Mouse (Mus musculus): ENCODE measurements at regions not wholly inside any gene's neighbourhood (a gene's known extent, or its start where the extent isn't known, plus 50 kb on each side); places are given as distances from the start of the nearest gene placed in this dataset.

DNA sequence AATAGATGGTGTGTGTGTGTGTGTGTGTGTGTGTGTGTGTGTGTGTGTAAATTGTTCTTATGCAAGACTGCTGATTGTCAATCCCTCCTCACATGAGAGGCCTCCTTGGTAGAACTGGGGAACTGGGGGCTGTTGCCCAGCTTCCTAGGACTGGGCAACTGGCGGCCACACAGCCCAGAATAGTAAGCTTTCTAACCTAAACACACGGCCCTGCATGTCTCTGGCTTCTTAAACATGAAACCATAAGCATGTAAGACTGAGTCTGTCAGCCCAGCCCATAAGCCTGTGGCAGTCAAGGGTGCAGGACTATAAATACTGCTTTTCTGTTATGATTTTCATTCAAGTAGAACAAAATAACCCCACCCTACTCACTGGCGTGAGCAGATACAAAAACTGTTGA, 60.7 kb downstream of the Ifng start:
- DNase-seq = no peak

DNA sequence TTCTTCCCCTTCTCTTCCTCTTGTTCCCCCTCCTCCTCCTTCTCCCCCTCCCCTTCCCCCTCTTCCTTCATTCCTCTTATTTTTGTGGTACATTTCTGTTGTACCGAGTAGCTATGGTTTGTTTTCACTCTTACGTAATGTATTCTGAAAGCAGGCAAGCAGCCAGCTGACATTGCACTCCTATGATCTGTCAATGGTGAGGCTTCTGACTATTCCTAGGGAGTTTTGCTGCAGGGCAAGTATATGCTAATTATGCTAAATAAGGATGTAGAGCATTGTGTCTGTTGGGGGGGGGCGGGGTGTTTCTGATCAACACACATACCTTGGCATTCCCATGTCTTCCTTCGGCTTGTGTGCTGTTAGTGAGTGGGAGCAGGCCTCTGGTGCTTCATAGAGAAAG, 64.0 kb downstream of the Ifng start:
- DNase-seq = peak; percentile 8

DNA sequence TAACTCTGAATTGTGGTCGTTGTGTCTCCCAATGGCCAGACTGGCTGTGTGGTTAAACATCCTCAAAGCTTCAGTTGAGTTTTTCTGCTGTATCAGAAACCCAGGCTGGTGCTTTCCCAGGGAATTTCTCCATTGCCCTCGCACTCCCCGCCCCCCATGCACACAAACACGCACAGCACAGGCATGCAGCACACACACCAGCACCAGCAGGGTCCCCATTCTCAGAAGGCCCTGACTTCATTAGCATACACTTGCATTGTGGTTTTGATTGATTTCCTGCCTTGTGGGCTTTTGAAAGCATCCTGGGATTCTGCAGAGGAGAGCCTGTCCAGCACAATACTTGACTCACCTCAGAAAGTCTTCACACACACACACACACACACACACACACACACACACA, 65.3 kb downstream of the Ifng start:
- DNase-seq = no peak

DNA sequence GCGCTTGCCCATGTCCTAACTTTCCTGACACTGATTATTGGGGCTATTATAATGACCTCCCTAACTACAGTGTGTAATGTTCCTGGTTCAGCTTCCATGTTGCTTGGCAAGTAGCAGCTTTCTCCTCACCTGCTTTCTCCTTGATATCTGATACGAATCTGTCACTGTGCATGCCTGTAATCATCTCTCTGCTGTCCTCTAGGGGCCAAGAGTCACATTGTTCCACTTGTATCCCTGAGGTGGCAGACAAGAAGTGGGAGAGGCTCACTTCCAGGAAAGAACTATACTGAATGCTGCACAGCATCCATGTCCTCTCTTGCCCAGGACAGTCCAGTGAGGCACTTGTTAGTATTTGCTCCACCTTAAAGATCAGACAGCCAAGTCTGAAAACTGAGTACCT, 66.8 kb downstream of the Ifng start:
- no peak for DNase-seq

DNA sequence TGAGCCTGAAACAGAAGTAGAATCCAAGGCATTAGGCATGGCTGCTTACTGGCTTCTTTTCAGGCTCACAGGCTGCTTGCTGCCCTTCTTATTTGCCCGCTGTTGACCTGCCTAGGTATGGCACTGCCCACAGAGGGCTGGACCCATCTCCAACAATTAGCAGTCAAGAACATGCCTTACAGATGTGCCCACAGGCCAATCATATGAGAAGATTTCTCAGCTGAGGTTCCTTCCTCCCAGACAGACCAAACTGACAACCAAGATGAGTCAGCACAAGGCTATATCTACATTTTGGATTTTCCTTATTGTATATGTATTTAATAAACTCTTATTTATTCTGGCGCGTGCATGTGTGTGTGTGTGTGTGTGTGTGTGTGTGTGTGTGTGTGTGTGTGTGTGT, 76.0 kb downstream of the Ifng start:
- DNase-seq = no peak

DNA sequence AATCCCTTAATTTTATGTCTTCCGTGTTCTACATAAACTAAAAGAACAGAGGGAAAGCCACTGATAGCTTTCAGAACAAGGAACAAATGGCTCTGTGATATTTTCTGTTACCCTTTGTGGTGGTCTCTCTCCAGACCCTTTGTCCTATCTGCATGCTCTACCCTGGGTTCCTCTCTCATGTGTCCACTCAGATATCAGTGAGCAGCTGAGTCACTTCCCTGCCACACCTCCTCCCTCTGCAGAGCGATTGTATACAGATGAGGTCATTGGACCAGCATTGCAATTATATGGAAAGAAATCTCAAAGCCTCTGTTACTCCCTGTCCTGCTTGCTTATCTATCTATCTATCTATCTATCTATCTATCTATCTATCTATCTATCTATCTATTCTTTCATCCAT, 77.1 kb downstream of the Ifng start:
- DNase-seq = no peak

DNA sequence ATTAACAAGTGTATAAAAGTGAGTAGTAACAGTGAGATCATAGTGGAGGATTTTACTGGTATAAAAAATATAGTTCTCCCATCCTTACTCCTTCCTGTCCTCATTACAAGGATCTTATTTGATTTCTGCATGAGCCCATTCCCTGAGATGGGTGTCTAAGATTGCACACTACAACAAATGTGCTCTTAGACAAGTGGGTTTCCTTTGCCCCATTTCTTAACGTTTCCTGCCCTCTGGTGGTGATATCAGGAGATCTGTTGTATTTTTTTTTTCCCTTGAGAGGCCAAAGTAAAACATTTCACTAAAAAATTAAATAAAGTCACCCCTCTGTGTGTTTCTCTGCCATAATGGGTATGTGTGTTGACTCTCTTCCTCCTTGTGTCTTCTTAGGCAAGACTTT, 105.1 kb downstream of the Ifng start:
- DNase-seq = no peak

DNA sequence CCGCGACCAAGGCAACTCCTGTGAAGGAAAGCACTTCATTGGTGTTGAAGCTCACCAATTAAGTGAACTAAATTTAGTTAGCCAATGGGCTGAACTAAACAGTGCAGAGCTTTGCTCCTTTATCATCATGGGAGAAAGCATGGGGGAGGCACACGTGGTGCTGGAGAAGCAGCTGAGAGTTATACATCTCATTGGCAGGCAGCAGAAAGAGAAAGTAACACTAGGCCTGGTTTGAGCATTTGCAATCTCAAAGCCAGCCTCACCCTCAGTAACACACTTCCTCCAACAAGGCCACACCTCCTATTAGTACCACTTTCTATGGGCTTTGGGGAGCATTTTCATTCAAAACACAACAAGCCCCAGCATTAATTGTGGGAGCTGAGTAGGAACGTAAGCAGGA, 109.4 kb downstream of the Ifng start:
- DNase-seq = no peak

DNA sequence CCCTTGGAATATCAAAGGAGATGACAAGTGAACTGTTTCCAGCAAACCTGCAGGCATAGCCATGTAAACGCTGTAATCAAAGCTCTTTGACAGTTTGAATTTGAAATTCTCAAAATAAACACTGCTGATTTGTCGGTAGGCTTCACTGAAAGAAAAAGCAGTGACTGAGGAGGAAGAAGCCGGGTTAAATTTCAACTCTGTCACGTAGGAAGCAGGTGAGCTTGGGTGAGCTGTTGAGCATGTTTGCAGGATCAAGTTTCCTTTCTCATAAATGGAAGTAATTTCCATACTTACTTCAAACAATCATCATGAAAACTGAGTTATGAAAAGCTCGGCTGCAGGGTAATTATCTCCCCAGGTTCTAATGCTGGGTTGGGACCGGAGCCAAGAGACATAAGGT, 118.0 kb downstream of the Ifng start:
- DNase-seq = no peak

DNA sequence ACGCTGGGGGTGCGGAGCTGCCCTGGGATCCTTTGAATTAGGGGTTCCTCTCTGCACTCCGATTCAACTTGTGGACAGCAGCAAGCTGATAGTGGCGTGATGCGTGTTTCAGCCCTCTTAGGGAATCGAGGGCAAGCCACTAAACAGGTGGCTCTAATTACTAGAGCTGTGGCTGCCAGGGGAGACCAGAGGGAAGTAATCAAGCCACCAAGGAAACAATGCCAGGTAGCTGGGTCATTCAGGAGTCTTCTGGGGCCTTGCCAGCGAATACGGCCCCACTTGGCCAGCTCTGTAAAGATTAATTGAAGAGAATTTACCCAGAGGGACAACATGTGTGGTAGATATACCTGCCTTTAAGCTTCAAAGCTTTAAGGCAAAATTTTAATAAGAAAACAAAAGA, 123.2 kb downstream of the Ifng start:
- no peak for DNase-seq

DNA sequence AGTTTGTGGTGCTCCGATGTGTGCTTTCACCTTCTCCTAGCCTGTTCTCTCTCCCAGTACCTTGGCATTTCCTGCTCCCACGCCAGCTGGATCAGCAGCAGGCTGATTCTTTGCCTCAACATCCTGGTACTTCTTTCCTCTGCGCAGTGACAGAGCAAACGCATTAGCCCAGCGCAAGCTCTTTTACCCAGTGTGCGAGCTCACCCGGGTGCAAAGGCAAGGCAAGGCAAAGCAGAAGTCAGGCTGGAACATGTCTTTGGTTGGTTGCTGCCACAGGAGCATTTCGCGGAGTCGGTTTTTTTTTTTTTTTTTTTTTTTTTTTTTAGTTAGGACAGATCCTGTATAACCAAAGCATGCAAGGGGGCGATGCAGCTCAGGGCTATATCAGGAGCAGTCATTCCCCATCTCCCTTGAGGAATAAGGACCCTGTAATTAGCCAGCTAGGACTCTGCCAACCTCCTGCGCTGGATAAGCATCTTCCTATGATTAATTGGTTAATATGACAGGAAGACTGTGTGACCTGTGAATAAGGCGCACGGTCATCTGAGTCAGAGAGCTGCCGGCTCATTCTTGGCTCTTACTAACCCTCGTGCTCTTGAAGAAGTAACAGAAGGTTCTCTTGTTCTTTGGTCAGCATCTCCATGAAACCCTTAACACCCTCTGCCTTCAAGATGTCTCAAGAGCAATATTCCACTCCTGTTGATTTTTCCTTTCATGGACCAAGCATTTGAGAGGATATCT, 123.9 kb downstream of the Ifng start:
- no peak for DNase-seq

DNA sequence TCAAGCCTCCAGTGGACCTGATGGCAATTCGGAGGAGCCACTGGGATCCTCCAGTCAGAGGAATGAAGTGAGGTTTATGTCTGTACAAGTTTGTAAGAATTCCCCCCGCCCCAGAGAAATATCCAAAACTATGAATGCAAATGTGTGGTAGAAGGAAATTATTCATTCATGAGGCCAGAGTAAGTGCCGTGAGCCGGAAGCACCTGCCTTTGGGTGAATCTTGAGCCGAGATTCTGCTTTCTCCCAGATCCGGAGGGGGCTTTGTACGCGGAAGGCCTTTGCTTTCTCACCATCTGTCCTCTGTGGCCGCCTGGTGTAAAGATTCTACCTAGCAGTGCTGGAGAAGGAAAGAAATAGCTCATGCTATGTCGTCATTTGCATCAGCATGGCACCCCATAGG, 127.8 kb downstream of the Ifng start:
- DNase-seq = no peak

DNA sequence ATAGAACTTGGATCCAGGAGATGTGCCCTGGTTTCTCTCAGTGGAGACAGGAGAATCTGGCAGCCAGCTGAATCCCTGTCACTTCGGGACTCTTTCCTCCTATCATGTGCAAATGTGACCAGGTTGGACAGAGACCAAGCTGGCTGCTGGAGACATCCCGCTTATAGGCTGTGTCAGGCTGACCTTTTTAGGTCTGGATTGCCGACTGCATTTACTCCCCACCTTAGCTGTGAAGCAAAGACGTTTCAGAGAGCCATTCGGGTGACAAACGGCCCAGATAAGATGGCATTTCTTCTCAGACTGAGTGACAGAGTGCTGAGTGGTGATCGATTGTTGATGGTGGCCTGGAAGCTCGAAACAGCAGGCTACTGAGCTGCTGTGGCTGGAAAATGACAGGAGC, 128.6 kb downstream of the Ifng start:
- peak; percentile 69 for DNase-seq

DNA sequence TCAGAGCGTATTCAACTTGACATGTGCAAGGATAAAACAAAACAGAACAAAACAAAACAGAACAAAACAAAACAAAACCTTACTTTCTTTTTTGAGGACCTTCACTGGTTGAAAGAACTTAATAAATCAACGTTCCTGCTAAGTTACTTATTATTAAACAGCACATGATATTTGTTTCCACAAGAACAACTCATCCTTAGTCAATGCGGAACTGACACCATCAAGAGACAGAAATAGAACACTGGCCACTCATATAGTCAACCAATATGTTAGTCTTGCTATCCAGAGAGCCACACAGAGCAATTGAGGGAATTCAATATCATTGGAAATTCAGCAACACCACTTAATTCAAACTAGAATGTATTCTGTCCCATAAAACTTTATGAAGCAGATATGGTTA, 132.4 kb downstream of the Ifng start:
- no peak for DNase-seq

DNA sequence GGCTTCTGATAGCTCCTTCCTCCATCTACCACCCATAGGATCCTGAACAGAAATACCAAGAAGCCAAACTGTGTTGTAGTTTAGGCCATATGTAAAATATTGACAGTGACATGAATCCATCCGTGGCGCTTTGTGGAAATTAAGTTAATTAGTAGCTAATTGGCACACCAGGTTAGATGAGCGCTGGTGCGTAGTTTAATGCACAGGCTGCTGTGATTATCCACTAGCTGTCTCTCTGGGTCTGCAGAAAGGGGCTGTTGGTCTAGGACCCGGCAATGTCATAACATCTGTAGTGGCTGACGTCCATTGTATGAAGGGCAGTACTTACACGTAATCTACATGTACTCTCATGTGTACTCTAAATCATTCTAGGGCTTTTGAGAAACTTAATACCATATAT, 134.7 kb downstream of the Ifng start:
- no peak for DNase-seq

DNA sequence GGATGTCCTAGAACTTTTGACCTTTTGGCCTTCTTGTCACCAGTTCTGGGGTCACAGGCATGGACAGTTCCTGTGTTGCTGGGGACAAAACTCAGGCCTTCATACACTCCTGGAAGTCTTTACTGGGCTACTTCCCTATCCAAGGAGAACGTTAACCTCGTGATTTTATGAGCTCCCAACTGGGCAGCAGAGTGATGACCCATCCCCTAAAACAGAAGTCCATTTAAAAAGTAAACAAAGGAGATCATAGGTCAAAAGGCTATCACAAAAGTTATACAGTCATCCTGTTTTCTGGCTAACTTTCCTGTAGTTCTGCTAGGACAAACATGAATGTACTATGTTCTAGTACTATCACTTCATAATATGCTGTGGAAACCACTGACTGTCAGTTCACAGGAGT, 140.5 kb downstream of the Ifng start:
- DNase-seq = no peak

DNA sequence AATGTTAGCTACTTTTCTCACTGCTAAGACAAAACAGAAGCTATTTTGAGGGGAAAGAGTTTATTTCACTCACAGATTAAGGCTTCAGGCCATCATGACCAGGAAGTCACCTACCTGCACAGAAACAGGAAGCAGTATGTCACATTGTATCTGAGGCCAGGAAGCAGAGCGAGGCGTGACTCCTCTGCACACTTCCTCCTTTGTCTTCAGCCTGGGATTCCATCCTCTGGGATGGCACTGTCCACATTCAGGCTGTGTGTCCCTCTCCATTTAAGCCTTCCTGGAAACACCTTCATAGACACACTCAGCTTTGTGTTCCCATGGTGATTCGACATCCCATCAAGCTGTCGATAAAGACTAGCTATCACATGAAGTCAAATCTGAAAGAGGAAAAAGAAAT, 145.0 kb downstream of the Ifng start:
- no peak for DNase-seq

DNA sequence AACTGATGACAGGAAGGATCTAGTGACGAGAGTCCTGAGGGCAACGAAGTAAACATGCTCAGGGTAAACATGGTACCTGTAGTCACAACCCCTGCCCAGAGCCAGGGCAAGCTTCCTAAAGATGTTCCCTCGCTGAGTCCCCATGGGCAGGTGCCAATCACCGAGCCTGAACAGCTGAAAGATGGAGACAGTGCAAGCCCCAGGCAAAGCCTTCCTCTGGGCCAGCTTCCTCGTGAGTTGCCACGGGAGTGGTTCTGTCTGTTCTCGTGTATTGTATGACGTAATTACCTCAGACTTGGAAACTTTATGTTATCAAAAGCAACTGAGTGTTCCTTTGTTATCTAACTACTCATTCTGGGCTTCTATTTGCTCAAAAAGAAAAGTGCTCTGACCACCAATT, 147.4 kb downstream of the Ifng start:
- no peak for DNase-seq

DNA sequence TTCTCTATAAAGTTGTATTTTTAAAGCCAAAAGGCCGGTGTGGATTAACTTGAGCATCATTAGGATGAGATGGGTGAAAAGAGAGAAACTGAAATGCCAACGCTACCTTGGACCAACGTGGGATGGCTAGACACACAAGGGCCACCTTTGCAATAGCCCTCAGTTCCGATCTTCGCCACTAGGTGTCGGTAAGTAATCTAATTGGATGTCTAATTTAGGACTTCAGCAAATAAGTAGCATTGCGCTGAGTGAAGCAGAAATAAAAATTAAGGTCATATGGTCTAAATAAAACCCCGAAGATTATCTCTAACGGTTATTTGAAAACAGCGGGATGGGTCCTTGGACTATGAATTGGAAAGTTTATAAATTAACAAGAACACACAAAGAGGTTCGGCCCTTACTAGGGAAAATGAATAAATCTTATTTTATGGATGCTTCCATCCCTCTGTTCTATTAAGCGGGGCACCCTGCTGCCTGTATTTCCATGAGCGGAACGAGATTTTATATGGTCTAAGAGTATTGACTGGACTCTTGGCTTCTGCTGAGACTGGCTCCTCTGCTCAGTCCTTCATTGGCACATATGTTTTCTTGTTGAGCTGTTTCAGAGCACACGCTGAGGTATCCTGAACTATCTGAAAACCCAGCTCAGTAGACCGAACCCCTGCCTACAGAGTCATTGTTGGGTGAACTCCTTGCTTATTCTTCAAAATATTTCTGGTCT, 152.0 kb downstream of the Ifng start:
- peak; percentile 93 for DNase-seq

DNA sequence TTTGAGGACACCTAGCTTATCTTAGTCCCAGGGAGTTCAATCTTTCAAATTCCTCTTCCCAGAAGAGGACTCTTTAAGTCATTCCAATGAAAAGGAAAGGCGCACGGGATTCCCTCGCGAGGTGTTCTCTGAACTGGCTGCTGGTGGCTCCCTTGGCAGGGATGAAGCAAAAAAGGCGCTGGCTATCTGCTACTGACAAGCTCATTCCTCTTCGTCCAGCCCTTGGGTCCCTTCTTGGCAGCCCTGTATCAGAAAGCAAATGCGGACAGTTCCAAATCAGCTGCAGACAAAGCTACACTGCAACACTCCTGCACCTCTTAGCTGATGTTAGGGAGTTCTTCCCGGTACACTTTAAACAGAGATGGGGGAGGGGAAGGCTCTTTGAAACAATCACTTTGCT, 155.4 kb downstream of the Ifng start:
- peak; percentile 37 for DNase-seq

DNA sequence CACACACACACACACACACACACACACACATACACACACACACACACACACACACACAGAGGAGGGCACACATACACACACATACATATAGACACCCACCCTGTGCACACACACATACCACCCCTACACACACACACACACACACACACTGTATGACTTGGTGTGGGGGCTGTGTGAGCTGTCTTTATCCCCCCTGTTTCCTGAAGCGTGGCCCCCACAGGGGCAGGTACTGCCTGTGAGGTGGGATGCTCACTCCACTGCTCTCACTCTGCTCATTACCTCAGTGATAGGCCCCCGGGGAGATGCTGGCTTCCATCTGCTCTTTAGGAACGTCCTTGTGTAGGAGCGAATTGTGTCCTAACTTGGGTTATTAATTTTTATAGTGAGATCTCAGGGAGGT, 157.7 kb downstream of the Ifng start:
- DNase-seq = no peak

DNA sequence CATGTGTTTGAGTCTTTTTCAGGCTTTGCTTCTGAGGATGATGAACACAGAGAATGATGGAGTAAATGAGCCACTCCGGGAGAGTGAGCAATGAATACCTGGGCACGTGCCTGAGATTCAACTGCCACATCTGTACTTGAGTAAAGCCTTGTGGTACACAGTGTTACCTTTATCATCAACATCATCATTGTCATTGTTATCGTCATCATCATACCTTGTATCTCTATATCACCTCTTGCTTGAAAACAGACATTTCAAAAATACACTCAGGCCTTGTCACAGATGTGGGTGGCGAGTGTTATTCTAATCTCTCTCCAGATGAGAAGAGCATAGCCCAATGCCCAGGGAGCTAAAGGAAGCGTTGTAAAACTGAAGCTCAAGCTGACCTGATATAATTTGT, 158.4 kb downstream of the Ifng start:
- DNase-seq = no peak

DNA sequence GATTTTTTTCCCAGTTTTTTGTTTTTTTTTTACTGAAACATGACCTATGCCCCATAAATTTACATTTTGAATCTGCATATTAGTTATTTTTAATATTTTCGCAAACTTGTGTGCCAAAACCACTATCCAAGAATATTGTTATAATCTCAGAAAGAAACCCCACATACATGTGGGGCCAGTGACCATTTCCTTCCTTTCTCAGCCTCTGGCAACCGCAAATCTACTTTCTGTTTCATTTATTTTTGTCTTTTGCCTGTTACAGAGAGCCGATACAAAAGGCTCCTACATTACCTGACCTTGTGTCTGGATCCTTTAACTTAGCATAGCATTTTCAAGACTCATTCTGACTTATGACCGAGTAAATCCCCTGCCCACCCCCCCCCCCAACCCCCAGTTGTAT, 158.8 kb downstream of the Ifng start:
- DNase-seq = no peak

DNA sequence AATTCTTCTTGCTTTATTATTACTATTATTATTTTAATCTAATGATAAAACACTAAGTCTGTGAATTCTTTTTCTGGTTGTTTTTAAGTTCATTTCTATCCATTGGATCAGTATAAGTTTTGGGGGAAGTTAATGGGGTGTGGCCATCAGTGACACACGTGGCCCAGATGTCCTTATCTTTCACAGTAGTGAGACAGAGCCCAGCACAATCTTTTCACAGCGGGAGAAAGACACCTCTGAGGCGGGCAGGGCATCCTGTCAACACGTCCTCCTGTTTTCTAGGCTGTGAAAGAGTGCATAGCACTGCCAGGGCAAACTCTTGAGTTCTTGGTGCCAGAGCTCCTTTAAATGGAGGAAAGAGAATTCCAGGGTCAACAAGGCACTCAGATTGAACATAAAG, 162.1 kb downstream of the Ifng start:
- DNase-seq = no peak
